Mouse (Mus musculus) v-Abl transformed pro-B cells (cell line): ENCODE measurements around the gene BC107364.

ENCODE experiments used
- in situ Hi-C, 2 experiments: fragments of 400-800 bp; cut with MboI; formaldehyde crosslinking; loops; one replicate each; pipeline ENCODE4 v1.15.1; 2025; ENCODE audit not compliant: unreplicated experiment in 2 of 2

BC107364 gene

DNA sequence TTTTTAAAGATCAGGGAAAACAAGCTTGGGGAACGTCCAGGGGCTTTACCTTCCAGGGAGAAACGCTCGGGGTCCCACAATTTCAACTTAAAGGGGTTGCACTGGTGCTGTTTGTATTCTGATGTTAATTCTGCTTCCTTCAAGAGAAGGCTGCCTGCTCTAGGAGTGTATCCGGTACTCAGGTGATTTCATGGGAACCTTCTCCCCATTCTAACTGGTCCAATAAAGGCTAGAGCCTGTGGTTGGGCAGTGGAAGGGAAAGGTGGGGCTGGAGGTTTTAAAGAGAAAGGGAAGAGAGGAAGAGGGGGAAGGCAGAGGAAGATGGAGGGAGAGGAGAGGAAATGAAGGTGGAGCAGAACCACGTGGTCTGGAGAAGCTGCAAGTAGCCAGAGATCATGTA, 33.2 kb downstream of the BC107364 start:
- in situ Hi-C loops: loop anchor here in 1 of 2 experiments (10.0 kb wide), 1 partner anchor 86 kb away; no protein-coding TSS in a partner anchor

- in situ Hi-C loops: loop anchor here in 1 of 2 experiments (10.0 kb wide), 1 partner anchor 87 kb away; no protein-coding TSS in a partner anchor
These were observed 34.0 kb downstream of the BC107364 start for GRCm38 (mm10) chr3:96417850-96418815.

DNA sequence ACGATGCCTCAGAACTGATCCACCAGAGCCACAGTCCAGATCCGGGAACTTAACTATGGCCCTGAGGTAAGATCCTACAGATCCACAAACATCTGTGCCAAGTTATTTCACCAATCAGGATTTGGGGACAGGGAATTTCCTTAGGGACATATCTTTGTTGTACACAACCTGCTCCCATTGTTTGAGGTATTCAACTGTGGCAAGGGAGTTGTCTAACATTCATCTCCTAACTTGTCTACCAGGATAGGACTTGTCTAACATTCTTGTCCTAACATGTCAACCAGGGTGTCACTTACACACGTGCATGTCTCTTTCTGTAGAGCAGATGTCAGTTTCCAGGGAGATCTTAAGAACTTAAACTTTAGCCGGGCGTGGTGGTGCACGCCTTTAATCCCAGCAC, 35.5 kb downstream of the BC107364 start:
- in situ Hi-C loops: loop anchor here in 1 of 2 experiments (10.0 kb wide), 1 partner anchor 88 kb away; no protein-coding TSS in a partner anchor

GRCm38 (mm10) chr3:96416056-96416455, 36.0 kb downstream of the BC107364 start:
- in situ Hi-C loops: loop anchor here in 1 of 2 experiments (10.0 kb wide), 1 partner anchor 89 kb away; no protein-coding TSS in a partner anchor

DNA sequence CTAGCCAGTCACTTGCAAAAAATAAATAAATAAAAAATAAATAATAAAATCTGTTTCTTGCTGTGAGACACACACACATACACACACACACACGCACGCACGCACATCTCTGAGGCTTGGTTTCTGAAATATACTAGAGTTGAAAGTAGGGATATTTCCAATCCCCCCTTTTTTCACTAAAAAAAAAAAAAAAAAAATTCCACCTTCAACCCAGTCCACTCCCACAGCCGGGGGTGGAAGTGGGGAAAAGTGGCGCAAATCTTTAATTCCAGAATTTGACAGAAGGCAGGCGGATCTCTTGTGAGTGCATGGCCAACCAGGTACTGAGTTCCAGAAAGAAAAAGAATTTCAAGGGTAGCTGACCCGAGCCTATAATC, 37.2 kb downstream of the BC107364 start:
- in situ Hi-C loops: loop anchor here in 1 of 2 experiments (10.0 kb wide), 1 partner anchor 90 kb away; no protein-coding TSS in a partner anchor

DNA sequence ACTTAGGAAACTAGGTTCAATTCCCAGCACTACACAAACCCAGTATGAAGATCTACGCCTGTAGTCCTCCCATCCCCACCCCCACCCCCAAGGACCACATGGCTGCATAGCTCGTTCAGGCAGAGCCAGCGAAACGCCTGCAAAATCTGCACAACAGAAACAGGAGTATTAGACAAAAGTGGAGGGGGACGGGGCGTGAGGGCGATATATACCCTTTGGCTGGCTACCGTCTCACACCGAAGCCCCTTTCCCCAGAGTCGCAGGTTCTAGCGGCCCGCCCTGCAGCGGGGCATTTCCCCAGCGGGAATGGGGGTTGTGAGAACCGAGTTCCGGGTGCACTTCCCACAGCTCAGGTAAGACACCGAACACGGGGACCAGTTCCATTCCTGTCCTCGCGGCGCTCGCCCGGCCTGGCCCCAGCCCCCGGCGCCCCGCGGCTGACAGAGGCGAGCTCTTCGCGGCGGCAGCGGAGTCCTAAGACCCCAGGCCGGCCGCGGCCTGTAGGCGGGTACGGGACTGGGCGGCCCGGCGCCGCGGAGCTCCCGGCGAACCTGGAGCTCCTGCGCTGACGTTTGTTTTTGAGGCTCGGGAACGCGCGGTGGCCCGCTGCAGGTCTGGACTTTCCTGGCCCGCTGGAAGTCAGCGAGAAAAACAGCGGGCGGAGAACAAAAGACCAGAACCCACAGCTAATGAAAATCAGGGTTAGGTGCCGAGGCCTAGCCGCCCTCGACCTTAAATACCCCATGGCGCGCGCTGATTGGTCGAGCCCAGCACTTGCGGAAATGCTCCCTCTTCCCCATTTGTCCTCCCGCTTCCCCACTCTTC, 37.8 kb downstream of the BC107364 start:
- in situ Hi-C loops: loop anchor here in 1 of 2 experiments (10.0 kb wide), 1 partner anchor 90 kb away; no protein-coding TSS in a partner anchor

GRCm38 (mm10) chr3:96413581-96414125, 38.5 kb downstream of the BC107364 start:
- in situ Hi-C loops: loop anchor here in 1 of 2 experiments (10.0 kb wide), 1 partner anchor 91 kb away; no protein-coding TSS in a partner anchor

DNA sequence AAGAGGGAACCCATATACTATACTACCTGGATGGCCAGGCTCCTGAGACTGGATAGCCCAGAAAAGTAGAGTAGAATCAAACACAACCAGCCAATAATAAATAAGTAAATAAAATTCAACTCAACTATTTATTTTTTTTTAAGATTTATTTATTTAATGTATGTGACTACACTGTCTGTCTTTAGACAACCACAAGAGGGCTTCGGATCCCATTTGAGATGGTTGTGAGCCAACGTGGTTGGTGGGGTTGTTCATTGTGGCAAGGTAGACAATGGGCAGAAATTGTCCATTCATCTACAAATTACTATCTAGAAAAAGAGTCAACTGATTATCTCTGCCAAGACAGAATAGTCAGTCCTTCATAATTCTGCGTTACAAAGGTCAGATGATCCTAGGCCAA, 40.3 kb downstream of the BC107364 start:
- in situ Hi-C loops: loop anchor here in 1 of 2 experiments (10.0 kb wide), 1 partner anchor 93 kb away; no protein-coding TSS in a partner anchor

DNA sequence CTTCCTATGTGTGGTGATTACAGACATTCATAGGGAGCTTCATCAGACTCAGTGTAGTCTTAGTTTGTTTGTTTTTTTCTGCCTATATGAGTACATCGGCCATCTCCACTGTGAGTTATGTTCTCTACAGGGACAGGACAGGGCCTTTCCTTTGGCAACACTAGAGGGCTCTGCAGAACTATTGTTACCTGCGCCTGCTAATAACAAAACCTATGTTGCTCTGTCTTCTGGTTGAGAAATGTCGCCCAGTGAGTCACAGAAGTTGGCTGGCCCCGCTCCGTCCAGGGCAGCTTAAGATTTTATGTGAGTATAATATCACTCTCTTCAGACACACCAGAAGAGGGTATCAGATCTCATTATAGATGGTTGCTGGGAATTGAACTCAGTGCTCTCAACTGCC, 41.1 kb downstream of the BC107364 start:
- in situ Hi-C loops: loop anchor here in 1 of 2 experiments (10.0 kb wide), 1 partner anchor 94 kb away; no protein-coding TSS in a partner anchor

DNA sequence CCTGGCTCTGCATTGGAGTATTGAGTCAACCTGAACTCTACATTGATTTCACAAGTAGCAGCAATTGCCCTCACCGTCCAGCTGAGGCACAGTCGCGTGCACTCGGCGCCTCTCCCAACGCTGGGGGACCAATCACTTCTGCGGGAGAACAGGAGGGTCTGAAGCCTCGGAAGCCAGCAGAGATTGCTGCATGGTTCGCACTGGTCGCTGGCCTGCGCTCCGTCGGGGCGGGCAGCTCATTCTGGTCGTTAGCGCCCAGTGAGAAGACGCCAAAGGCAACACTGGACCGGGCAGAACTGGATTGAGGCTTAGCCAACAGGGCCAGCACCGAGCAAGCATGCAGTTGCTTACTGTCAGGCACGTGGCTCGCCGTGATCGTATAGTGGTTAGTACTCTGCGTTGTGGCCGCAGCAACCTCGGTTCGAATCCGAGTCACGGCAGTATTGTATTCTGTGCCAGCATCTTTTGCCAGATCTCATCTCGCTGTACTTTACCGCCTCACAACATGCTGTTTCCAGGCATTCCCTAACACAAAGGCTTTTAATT, 42.3 kb downstream of the BC107364 start:
- in situ Hi-C loops: loop anchor here (10.0 kb wide), 2 partner anchors 85 to 95 kb away; no protein-coding TSS in a partner anchor

DNA sequence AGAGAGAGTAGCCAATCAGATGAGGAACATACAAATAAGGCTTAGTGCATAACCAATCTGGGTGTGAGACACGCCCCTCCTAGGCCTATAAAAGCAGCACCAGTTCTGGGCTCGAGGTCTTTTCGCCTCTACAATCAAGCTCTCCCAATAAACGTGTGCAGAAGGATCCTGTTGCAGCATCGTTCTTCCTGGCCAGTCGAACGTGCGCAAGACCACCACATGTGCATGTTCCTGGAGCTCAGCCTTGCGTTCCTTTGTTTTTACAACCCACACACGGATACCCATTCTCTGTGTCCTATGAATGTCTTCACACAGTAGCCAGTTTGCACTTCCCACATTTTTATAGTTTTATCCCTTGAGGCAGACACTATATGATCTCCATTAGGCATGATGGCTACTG, 44.0 kb downstream of the BC107364 start:
- in situ Hi-C loops: loop anchor here in 1 of 2 experiments (10.0 kb wide), 1 partner anchor 83 kb away; no protein-coding TSS in a partner anchor

DNA sequence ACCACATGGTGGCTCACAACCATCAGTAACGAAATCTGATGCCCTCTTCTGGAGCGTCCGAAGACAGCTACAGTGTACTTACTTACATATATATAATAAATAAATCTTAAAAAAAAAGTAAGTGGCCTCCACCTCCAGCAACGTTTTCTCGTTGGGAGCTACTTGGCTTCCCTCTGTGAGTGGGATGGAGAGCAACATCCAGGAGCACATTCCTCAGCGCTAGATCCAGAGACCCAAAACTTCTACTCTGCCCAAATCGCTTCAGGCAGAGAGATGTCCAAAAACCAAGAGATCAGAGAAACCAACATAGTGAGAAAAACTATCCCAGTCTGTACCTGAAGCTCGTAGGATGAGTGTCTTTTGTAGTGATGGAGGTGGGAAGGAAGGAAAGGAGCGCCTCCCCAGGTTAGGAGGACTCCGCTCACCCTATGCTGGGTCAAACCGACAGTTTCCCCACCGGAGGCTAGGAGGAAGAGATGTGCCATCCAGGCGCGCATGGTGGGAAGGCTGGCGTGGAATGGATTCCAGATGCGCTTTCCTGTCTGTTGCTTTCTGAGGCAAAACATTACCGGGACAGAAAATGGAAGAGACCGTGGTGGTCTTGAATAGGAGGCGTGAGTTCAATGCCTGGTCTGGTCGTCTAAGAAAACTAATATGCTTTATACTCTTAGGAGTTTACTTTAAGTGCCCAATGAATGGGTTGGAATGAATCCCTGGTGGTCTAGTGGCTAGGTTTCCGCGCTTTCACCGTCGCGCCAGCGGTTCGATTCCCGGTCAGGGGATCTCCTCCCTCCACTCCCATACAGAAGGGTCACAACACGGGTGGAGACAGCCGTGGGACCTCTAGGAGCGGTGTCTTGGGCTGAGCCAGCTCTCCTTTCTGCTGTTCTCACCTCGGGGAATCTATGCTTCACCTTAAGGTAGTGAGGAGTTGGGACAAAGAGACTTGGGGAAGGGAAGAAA, 46.3 kb downstream of the BC107364 start:
- in situ Hi-C loops: loop anchor here in 1 of 2 experiments (10.0 kb wide), 1 partner anchor 81 kb away; no protein-coding TSS in a partner anchor

DNA sequence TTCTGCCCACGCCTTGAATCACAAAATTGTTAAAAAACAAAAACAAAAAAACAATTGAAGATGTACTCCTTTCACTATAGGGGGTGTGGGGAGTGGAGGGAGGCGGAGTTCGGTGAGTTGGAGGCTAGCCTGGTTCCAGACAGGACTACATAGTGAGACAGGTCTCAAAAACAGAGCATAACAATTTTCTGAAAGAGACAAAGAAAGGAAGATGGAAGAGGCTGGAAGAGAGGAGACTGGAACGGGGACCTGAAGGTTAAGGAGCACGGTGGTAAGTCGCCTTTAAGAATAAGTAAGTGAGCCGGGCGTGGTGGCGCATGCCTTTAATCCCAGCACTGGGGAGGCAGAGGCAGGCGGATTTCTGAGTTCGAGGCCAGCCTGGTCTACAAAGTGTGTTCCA, 47.1 kb downstream of the BC107364 start:
- in situ Hi-C loops: loop anchor here in 1 of 2 experiments (10.0 kb wide), 1 partner anchor 80 kb away; no protein-coding TSS in a partner anchor

GRCm38 (mm10) chr3:96404450-96404849, 47.7 kb downstream of the BC107364 start:
- in situ Hi-C loops: loop anchor here in 1 of 2 experiments (10.0 kb wide), 1 partner anchor 80 kb away; no protein-coding TSS in a partner anchor

DNA sequence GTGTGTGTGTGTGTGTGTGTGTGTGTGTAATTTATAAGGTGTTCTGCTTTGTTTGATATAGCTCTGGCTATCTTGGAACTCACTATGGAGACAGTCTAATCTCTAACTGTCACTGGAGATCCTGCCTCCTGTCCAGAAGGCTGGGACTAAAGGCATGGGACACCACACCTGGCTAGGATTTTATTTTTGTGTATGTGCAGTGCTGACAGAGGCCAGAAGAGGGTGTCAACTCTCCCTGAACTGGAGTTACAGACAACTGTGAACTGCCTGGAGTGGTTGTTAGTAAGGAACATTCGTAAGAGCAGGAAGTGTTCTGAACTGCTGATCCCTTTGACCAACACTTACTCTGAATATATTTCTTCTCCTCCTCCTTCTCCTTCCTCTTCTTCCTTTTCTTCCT, 49.1 kb downstream of the BC107364 start:
- in situ Hi-C loops: loop anchor here in 1 of 2 experiments (10.0 kb wide), 1 partner anchor 78 kb away; no protein-coding TSS in a partner anchor

DNA sequence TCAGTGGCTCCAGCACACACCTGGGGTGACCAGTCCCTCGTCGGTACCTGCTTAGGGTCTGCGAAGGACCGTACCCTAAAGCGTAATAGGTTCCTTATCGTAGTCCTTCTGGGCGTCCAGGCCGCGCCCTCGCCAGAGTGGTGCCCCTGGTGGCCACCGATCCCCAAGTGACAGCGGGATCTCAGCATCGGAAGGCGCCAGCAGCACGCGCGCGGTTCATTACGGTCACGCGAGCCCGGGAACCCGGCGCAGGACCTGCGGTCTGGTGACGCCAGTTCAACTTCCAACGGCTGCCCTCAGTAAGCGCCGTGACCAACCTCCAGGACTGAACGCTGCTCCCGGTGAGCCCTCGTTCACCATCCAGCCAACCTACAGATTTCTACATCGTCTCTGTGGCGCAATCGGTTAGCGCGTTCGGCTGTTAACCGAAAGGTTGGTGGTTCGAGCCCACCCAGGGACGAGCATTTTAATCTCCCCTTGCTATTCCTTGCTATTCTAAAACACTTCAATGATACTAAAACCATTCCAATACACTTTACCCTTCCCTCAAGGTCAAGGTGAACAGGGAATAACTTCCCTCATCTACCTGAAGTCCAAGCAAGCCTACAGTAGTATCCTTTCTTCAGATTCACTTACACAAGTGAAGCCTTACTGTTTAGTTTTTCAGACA, 50.1 kb downstream of the BC107364 start:
- in situ Hi-C loops: loop anchor here in 1 of 2 experiments (10.0 kb wide), 1 partner anchor 77 kb away; no protein-coding TSS in a partner anchor

- in situ Hi-C loops: loop anchor here in 1 of 2 experiments (10.0 kb wide), 1 partner anchor 77 kb away; no protein-coding TSS in a partner anchor
These were observed 50.7 kb downstream of the BC107364 start for GRCm38 (mm10) chr3:96401474-96401831.

DNA sequence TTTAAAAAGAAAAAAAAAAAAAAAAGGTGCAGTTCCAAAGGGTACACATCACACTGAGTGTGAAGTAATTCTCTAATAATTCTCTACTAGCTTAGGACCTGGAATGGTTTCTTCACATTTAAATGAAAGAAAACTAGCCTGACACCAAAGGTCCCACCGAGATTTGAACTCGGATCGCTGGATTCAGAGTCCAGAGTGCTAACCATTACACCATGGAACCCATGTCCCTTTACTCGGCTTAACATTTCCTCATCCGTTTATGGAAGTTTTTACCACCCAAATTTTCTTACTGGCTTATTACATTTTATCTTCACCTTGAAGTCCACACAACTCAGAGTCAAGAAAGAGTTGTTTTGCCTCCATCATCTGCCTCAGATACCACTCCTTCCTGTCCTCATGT, 53.2 kb downstream of the BC107364 start:
- in situ Hi-C loops: loop anchor here in 1 of 2 experiments (10.0 kb wide), 1 partner anchor 74 kb away; no protein-coding TSS in a partner anchor
